Mouse (Mus musculus): ENCODE data around the gene Ttc28.

DNA sequence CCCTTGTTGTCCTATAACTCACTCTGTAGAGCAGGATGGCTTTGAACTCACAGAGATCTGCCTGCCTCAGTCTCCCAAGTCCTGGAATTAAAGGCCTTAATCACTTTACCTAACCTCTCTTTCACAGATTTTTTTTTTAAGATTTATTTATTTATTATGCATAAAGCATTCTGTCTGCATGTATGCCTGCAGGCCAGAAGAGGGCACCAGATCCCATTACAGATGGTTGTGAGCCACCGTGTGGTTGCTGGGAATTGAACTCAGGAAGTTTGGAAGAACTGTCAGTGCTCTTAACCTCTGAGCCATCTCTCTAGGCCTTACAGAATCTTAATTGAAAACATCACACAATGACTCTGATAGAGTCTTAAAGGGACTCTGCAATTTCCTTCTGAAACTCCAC is 26.6 kb upstream of the Ttc28 start:
- TF ChIP-seq CTCF (IDR thresholded peaks at IDR 0.05; ENCODE audit: low read depth) (peak; percentile 59), EP300 (IDR thresholded peaks at IDR 0.05; ENCODE audit: low read depth) (no peak)
